Mouse (Mus musculus) ES-Bruce4 (cell line): ENCODE data around the gene Runx2. TPM values are rescaled to one million over a fixed set of nuclear protein-coding genes. Genes with fewer than 3 reads are reported as not detected.

Experiments
- H3K27ac ChIP-seq: 2 replicates; pipeline ENCODE4 v1.5.1; 2012; ENCODE audit warnings: low read length, inconsistent platforms; ENCODE audit not compliant: insufficient read depth
- H3K27me3 ChIP-seq: 2 replicates; pipeline ENCODE4 v1.6.1; 2012; ENCODE audit warnings: mild to moderate bottlenecking, low read length, inconsistent platforms; ENCODE audit not compliant: control insufficient read depth, poor library complexity, insufficient read depth, severe bottlenecking
- H3K36me3 ChIP-seq: 2 replicates; pipeline ENCODE4 v1.6.1; 2012; ENCODE audit warnings: inconsistent platforms, mild to moderate bottlenecking, low read length, moderate library complexity; ENCODE audit not compliant: control insufficient read depth, poor library complexity, insufficient read depth, severe bottlenecking
- H3K4me1 ChIP-seq: one replicate; pipeline ENCODE4 v1.8.1; 2011; ENCODE audit warnings: low read length; ENCODE audit not compliant: control insufficient read depth, insufficient read depth
- H3K4me3 ChIP-seq: 2 replicates; pipeline ENCODE4 v1.5.1; 2011; ENCODE audit warnings: low read depth, mild to moderate bottlenecking, low read length
- H3K9ac ChIP-seq: 2 replicates; pipeline ENCODE4 v1.6.1; 2012; ENCODE audit warnings: low read depth, mild to moderate bottlenecking, inconsistent platforms; ENCODE audit not compliant: poor library complexity, severe bottlenecking
- H3K9me3 ChIP-seq: replicated peaks from 2 replicates; pipeline ENCODE4 v1.6.1; 2012; ENCODE audit warnings: mild to moderate bottlenecking, low read length, inconsistent platforms; ENCODE audit not compliant: control insufficient read depth, poor library complexity, insufficient read depth, severe bottlenecking
- CTCF ChIP-seq: IDR thresholded peaks from one replicate; pipeline ENCODE4 v1.8.1; 2011; ENCODE audit warnings: low read depth, low read length
- EP300 ChIP-seq: IDR thresholded peaks from 2 replicates; pipeline ENCODE4 v1.6.1; 2011; ENCODE audit warnings: low read depth, low read length; ENCODE audit not compliant: insufficient read depth
- POLR2A ChIP-seq: IDR thresholded peaks from one replicate; pipeline ENCODE4 v1.8.1; 2011; ENCODE audit warnings: low read length; ENCODE audit not compliant: insufficient read depth
- polyA plus RNA-seq: library from polyadenylated mRNA; stranded (reverse); fragments of >200 nt; gene quantifications from 2 replicates; pipeline ENCODE4 v1.2.4, GENCODE M21; 2011; ENCODE audit warnings: low read depth; ENCODE audit not compliant: missing spikeins, insufficient read depth, insufficient read length

Runx2 gene
- polyA plus RNA-seq, 1 experiment, result 0.39 TPM

DNA sequence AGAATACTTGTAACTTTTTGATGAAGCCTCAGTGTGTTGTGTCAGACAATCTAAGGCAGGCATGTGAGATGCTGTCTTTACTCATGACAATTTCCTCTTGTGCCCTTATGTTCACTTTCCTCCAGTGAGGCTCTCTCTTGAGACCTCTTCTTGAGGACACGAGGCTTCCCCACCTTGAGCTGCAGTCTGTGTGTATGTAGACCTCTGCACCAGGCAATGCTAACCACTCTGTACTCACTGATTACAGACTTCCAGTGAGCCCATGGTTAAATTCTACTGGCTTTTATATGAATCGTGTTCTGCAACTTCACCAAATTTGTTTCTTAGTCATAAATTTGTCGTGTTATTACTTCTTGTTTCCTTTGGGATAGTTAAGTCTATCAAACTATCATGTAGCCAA, 12.5 kb upstream of the Runx2 start:
- Histone ChIP-seq H3K4me3 (no peak overlapping the region), H3K4me1 (no peaks in the 10 kb centered on the region), H3K9ac (no peak overlapping the region), H3K36me3 (no peaks in the 10 kb centered on the region), H3K27ac (no peak overlapping the region), H3K9me3 (no peaks in the 10 kb centered on the region), H3K27me3 (no peaks in the 10 kb centered on the region)
- TF ChIP-seq POLR2A (no peak), CTCF (no peak), EP300 (no peak)

DNA sequence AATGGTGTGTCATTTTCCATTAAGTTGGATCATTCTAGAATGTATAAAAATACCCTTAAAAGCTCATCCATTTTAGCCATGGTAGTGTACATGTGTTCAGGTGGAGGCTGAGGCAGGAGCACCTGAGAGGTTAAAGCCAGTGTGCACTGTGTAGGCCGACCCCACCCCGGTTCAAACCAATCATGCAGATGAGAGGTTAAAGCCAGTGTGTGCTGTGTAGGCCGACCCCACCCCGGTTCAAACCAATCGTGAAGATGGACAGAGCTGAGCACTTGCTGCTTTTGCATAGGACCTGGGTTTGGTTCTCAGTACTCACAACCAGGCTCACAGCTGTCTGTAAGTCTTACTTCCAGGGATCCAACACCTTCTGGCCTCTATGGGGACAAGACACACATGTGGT, 7.3 kb upstream of the Runx2 start:
- no peak overlapping the region for H3K9ac ChIP-seq
- no peak overlapping the region for H3K27ac ChIP-seq
- H3K4me1 ChIP-seq, result no peaks in the 10 kb centered on the region
- H3K27me3 ChIP-seq, result no peaks in the 10 kb centered on the region
- no peak for TF ChIP-seq POLR2A
- TF ChIP-seq CTCF, result no peak
- no peak for TF ChIP-seq EP300
- H3K4me3 ChIP-seq, result no peak overlapping the region
- no peaks in the 10 kb centered on the region for H3K36me3 ChIP-seq
- no peaks in the 10 kb centered on the region for H3K9me3 ChIP-seq

DNA sequence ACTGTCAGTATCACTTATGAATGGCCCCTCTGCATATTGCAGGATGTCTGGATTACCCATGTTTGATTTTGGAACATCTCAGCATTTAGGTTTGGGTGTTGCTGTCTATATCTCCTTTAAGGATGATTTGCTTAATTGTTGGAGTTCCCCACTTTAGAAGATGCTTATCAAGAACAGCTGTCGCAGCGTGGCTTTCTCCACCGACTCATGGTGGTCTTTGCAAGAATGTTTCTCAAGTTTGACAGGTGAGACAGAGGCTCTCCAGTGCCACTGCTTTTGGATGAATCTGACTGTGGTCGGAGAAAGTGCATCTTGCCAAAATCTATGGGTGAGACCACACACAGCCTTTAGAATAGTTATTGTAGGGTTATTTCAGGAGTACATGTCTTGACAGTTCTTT, 5.2 kb upstream of the Runx2 start:
- H3K4me3 ChIP-seq, result no peak overlapping the region
- no peaks in the 10 kb centered on the region for H3K9me3 ChIP-seq
- H3K27me3 ChIP-seq, result no peaks in the 10 kb centered on the region
- H3K36me3 ChIP-seq, result no peaks in the 10 kb centered on the region
- H3K27ac ChIP-seq, result no peak overlapping the region
- no peaks in the 10 kb centered on the region for H3K4me1 ChIP-seq
- no peak for TF ChIP-seq EP300
- no peak for TF ChIP-seq CTCF
- TF ChIP-seq POLR2A, result no peak
- H3K9ac ChIP-seq, result no peak overlapping the region

DNA sequence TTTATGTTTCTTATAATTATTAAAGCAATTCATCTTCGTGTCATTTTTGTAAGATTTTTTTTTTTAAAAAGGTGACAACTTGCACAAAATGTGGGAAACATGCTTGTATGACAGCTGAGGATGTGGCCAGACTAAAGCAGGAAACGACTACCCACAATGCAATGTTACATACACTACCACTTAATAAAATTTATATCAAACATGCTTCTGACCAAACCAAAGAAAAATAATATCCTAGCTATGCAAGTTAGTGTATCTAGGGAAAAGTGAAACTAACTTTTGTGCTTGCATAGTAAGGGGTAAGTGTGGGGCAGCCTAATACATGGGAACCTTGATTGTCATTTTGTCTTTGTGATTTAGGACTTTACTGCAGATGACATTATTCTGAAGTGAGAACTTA, 4.2 kb upstream of the Runx2 start:
- TF ChIP-seq POLR2A (no peak), EP300 (no peak)
- Histone ChIP-seq H3K4me3 (no peak overlapping the region), H3K4me1 (no peaks in the 10 kb centered on the region), H3K36me3 (no peaks in the 10 kb centered on the region), H3K9ac (no peak overlapping the region), H3K9me3 (no peaks in the 10 kb centered on the region), H3K27ac (no peak overlapping the region), H3K27me3 (no peaks in the 10 kb centered on the region)

DNA sequence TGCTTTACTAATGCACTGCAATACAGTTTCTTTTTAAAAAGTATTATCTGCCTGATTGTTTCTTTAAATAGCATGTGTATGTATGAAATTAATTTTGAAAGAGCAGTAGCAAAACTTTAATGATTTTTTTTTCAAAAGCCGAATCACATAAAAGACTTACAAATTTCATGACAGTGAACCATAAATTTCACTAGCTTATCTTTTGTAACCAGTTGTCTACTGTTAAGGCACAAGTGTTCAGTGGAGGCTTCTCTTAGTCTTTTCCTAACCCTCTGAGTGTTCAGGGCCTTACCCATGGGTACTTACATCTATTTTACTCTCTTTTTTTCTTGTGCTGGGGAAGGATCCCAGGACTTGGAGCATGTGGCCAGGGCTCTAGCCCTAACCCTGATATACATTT, 7.6 kb downstream of the Runx2 start:
- no peaks in the 10 kb centered on the region for H3K27me3 ChIP-seq
- no peaks in the 10 kb centered on the region for H3K9me3 ChIP-seq
- no peaks in the 10 kb centered on the region for H3K36me3 ChIP-seq
- no peak overlapping the region for H3K4me3 ChIP-seq
- no peak for TF ChIP-seq POLR2A
- no peak for TF ChIP-seq EP300
- no peak for TF ChIP-seq CTCF
- H3K27ac ChIP-seq, result no peak overlapping the region
- no peaks in the 10 kb centered on the region for H3K4me1 ChIP-seq
- H3K9ac ChIP-seq, result no peak overlapping the region

- Histone ChIP-seq H3K27me3 (no peaks in the 10 kb centered on the region), H3K27ac (no peak overlapping the region), H3K4me1 (no peaks in the 10 kb centered on the region), H3K9me3 (no peaks in the 10 kb centered on the region), H3K4me3 (no peak overlapping the region), H3K9ac (no peak overlapping the region), H3K36me3 (no peaks in the 10 kb centered on the region)
- TF ChIP-seq POLR2A (no peak), EP300 (no peak), CTCF (no peak)
Measured at GRCm38 (mm10) chr17:44797331-44797730, 17.3 kb downstream of the Runx2 start.
